Mouse (Mus musculus): ENCODE data around the gene Nufip2. TPM values are rescaled to one million over a fixed set of nuclear protein-coding genes. Genes with fewer than 3 reads are reported as not detected.

Gene Nufip2
- total and polyA plus RNA-seq, 3 experiments, result 24.7 to 56.1 (median 50.5) TPM

DNA sequence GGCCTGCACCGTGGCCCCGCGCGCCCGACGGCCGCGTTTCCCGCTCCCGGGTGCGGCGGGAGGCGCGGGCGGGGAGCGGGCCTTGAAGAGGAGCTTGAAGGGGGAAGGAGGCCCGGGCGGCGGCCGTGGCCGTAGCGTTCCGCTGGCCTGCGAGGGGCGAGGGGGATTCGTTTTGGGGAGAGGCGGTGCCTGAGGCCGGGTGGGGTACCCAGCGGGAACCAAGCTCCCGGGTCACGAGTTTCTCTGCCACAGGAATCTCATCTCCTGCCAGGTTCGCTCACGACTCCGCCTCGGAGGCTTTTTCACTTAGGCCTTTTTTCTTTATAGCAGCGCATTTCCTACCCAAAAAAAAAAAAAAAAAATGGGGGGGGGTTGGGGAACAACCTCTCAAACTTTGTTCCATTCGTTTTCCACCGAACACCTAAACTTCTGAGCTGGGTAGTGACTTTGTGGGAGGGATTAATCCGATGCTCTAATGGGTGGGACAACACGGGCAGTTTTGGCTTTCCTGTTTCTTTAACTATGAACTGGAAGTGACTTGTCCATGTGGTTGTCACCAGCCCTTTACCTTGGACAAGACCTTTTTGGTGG, 1.7 kb downstream of the Nufip2 start:
- Histone ChIP-seq H3K9ac (ENCODE audit: control insufficient read depth, low read depth, low read length, poor library complexity, severe bottlenecking) (peak overlapping the region; percentile 96), H3K27me3 (ENCODE audit: control insufficient read depth in 1 of 2, insufficient read depth in 2 of 2, low read length in 2 of 2) (no peaks in the 10 kb centered on the region), H3K79me2 (ENCODE audit: control insufficient read depth, insufficient read depth, low read length, poor library complexity) (peaks cover 57% of the 10 kb centered on the region), H3K4me1 (ENCODE audit: control insufficient read depth in 1 of 2, insufficient read depth in 2 of 2, low read length in 2 of 2) (peaks cover 13 to 18% of the 10 kb centered on the region in 2 experiments; a peak in 3 of 4 replicates), H3K27ac (ENCODE audit: control insufficient read depth, low read depth, low read length) (peak overlapping the region; percentile 73), H3K36me3 (ENCODE audit: control insufficient read depth in 1 of 2, insufficient read depth in 2 of 2, low read length in 2 of 2) (peaks cover 38 to 44% of the 10 kb centered on the region in 2 experiments), H3K4me3 (ENCODE audit: control insufficient read depth in 1 of 2, insufficient read depth in 1 of 2, low read depth in 2 of 2, low read length in 2 of 2) (peak overlapping the region; percentile 87 to 89), H3K9me3 (replicated peaks; ENCODE audit: insufficient read depth, low read length) (no peaks in the 10 kb centered on the region)
- TF ChIP-seq TBP (IDR thresholded peaks at IDR 0.05; ENCODE audit: low read depth, low read length), result peak; percentile 72
- no peak for TF ChIP-seq EP300 (IDR thresholded peaks at IDR 0.05; ENCODE audit: low read depth in 1 of 2, low read length in 2 of 2)
- no peak for TF ChIP-seq JUND (IDR thresholded peaks at IDR 0.05; ENCODE audit: low read depth, low read length)
- TF ChIP-seq MXI1 (IDR thresholded peaks at IDR 0.05; ENCODE audit: low read depth, low read length), result peak; percentile 80; the same call in 1 of the 2 replicates
- no peak for TF ChIP-seq GABPA (IDR thresholded peaks at IDR 0.05; ENCODE audit: low read depth, low read length)
- peak; percentile 81 for TF ChIP-seq MAX (IDR thresholded peaks at IDR 0.05; ENCODE audit: low read length)
- TF ChIP-seq MAZ (IDR thresholded peaks at IDR 0.05; ENCODE audit: low read depth, low read length), result peak; percentile 44; the same call in 1 of the 2 replicates
- TF ChIP-seq BHLHE40 (IDR thresholded peaks at IDR 0.05; ENCODE audit: borderline replicate concordance, low read depth, low read length), result no peak
- TF ChIP-seq MYC (IDR thresholded peaks at IDR 0.05; ENCODE audit: low read depth, low read length), result peak; percentile 50; the same call in 1 of the 2 replicates
- TF ChIP-seq POLR2A (IDR thresholded peaks at IDR 0.05; ENCODE audit: control insufficient read depth in 1 of 2, insufficient read depth in 1 of 2, low read depth in 1 of 2, low read length in 2 of 2, poor library complexity in 1 of 2), result peak; percentile 4 to 38; a peak in 3 of 4 replicates
- TF ChIP-seq ZMIZ1 (IDR thresholded peaks at IDR 0.05; ENCODE audit: low read depth, low read length), result 0 out of 2 replicates have a peak, but pooled peaks have one; percentile 43
- peak; percentile 72; the same call in 1 of the 2 replicates for TF ChIP-seq SIN3A (IDR thresholded peaks at IDR 0.05; ENCODE audit: low read length)
- TF ChIP-seq SMC3 (IDR thresholded peaks at IDR 0.05; ENCODE audit: low read depth, low read length), result no peak
- no peak for TF ChIP-seq CHD2 (IDR thresholded peaks at IDR 0.05; ENCODE audit: low read length)
- TF ChIP-seq TCF12 (IDR thresholded peaks at IDR 0.05; ENCODE audit: low read depth, low read length), result 0 out of 2 replicates have a peak, but pooled peaks have one; percentile 6
- TF ChIP-seq UBTF (IDR thresholded peaks at IDR 0.05; ENCODE audit: borderline replicate concordance, insufficient read depth, low read depth, low read length), result 0 out of 2 replicates have a peak, but pooled peaks have one; percentile 23
- peak; percentile 16; the same call in 1 of the 2 replicates for TF ChIP-seq USF1 (IDR thresholded peaks at IDR 0.05; ENCODE audit: low read depth, low read length)
- TF ChIP-seq RAD21 (IDR thresholded peaks at IDR 0.05; ENCODE audit: low read depth, low read length), result no peak
- TF ChIP-seq HCFC1 (IDR thresholded peaks at IDR 0.05; ENCODE audit: low read depth, low read length), result peak; percentile 70
- peak; percentile 81 for TF ChIP-seq ZNF384 (IDR thresholded peaks at IDR 0.05; ENCODE audit: low read depth, low read length)
- peak; percentile 82 for DNase-seq (ENCODE audit: low read depth, low spot score)

DNA sequence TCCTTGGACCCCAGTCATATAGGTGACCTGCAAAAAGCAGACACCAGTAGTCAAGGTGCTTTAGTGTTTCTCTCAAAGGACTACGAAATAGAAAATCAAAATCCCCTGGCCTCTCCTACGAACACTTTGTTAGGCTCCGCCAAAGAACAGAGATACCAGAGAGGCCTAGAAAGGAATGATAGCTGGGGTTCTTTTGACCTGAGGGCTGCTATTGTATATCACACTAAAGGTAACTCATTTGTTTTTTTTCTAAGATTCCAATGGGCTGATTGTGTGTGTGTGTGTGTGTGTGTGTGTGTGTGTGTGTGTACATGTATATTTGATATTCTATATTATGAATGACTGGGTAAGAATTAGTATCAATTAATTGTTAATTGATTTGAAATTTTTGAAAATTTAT, 7.1 kb downstream of the Nufip2 start:
- H3K27ac ChIP-seq (ENCODE audit: control insufficient read depth, low read depth, low read length), result no peak overlapping the region
- H3K9me3 ChIP-seq (replicated peaks; ENCODE audit: insufficient read depth, low read length), result no peaks in the 10 kb centered on the region
- H3K27me3 ChIP-seq (ENCODE audit: control insufficient read depth in 1 of 2, insufficient read depth in 2 of 2, low read length in 2 of 2), result no peaks in the 10 kb centered on the region
- peaks cover 17 to 29% of the 10 kb centered on the region in 2 experiments; a peak in 3 of 4 replicates for H3K4me1 ChIP-seq (ENCODE audit: control insufficient read depth in 1 of 2, insufficient read depth in 2 of 2, low read length in 2 of 2)
- no peak overlapping the region for H3K9ac ChIP-seq (ENCODE audit: control insufficient read depth, low read depth, low read length, poor library complexity, severe bottlenecking)
- TF ChIP-seq POLR2AphosphoS2 (IDR thresholded peaks at IDR 0.05; ENCODE audit: low read length), result peak; percentile 57
- TF ChIP-seq NRF1 (IDR thresholded peaks at IDR 0.05; ENCODE audit: insufficient read depth, low read depth, low read length, poor library complexity, severe bottlenecking), result no peak
- TF ChIP-seq EP300 (IDR thresholded peaks at IDR 0.05; ENCODE audit: low read depth in 1 of 2, low read length in 2 of 2), result no peak
- no peak; the same call in 1 of the 2 replicates for TF ChIP-seq MAFK (IDR thresholded peaks at IDR 0.05; ENCODE audit: borderline replicate concordance, low read depth, low read length)
- TF ChIP-seq CHD1 (IDR thresholded peaks at IDR 0.05; ENCODE audit: low read depth, low read length), result peak; percentile 56; the same call in 1 of the 2 replicates
- 0 out of 2 replicates have a peak, but pooled peaks have one; percentile 18 for TF ChIP-seq SIN3A (IDR thresholded peaks at IDR 0.05; ENCODE audit: low read length)
- peak; percentile 66; the same call in 1 of the 2 replicates for TF ChIP-seq ZMIZ1 (IDR thresholded peaks at IDR 0.05; ENCODE audit: low read depth, low read length)
- peaks cover 74 to 87% of the 10 kb centered on the region in 2 experiments for H3K36me3 ChIP-seq (ENCODE audit: control insufficient read depth in 1 of 2, insufficient read depth in 2 of 2, low read length in 2 of 2)
- no peak for DNase-seq (ENCODE audit: low read depth, low spot score)
- no peak overlapping the region; a peak in 1 of 4 replicates for H3K4me3 ChIP-seq (ENCODE audit: control insufficient read depth in 1 of 2, insufficient read depth in 1 of 2, low read depth in 2 of 2, low read length in 2 of 2)
- peaks cover 78% of the 10 kb centered on the region for H3K79me2 ChIP-seq (ENCODE audit: control insufficient read depth, insufficient read depth, low read length, poor library complexity)
